Mouse (Mus musculus) thymus, adult 2 months (tissue): ENCODE data around the gene Clcn3.

Experiments used
- CTCF ChIP-seq: fragments of 200-500 bp; IDR thresholded peaks from 2 replicates; pipeline ENCODE4 v1.5.1; 2012; ENCODE audit warnings: mild to moderate bottlenecking, control low read depth, low read length, moderate library complexity, borderline replicate concordance; ENCODE audit not compliant: control insufficient read depth, poor library complexity, insufficient read depth; ENCODE audit errors: extremely low read depth
- POLR2A ChIP-seq: fragments of 200-500 bp; IDR thresholded peaks from 2 replicates; pipeline ENCODE4 v1.6.1; 2012; ENCODE audit warnings: mild to moderate bottlenecking, low read length, control low read depth, moderate library complexity; ENCODE audit not compliant: control insufficient read depth, poor library complexity, insufficient read depth; ENCODE audit errors: extremely low read depth

GRCm38 (mm10) chr8:60900147-60900546 is 83.0 kb downstream of the Clcn3 start:
- TF ChIP-seq CTCF (no peak), POLR2A (no peak)
